Mouse (Mus musculus): ENCODE results near the gene Trip12. TPM values are rescaled to one million over a fixed set of nuclear protein-coding genes. Genes with fewer than 3 reads are reported as not detected.

The Trip12 gene
- 100 to 1,000 TPM; 161 to 164 TPM for total RNA-seq (2021)
- long read RNA-seq, experiment 1, full-length matches to known transcripts, result 4 of 33 reads
- long read RNA-seq, experiment 1, partial matches to known transcripts, result 19 of 33 reads
- long read RNA-seq, experiment 1, other reads (novel, unspliced or antisense), result 10 of 33 reads
- long read RNA-seq, experiment 2, full-length matches to known transcripts, result 4 of 42 reads
- long read RNA-seq, experiment 2, partial matches to known transcripts, result 28 of 42 reads
- long read RNA-seq, experiment 2, other reads (novel, unspliced or antisense), result 10 of 42 reads

- no peak for DNase-seq
Measured at GRCm38 (mm10) chr1:84840018-84840664, at the start of gene Trip12. Gene Trip12, minus strand, starts transcription at chr1:84840516.

- DNase-seq, result no peak
Measured at GRCm38 (mm10) chr1:84890005-84890393, 49.7 kb upstream of the Trip12 start.

GRCm38 (mm10) chr1:84889330-84890004, 49.2 kb upstream of the Trip12 start:
- no peak for DNase-seq

GRCm38 (mm10) chr1:84885921-84886320, 45.6 kb upstream of the Trip12 start:
- no peak for DNase-seq

GRCm38 (mm10) chr1:84885174-84885573, 44.9 kb upstream of the Trip12 start:
- no peak for DNase-seq

GRCm38 (mm10) chr1:84883889-84884288, 43.6 kb upstream of the Trip12 start:
- DNase-seq, result no peak

GRCm38 (mm10) chr1:84882937-84883336, 42.6 kb upstream of the Trip12 start:
- DNase-seq, result no peak

- no peak for DNase-seq
Measured at GRCm38 (mm10) chr1:84882066-84882532, 41.8 kb upstream of the Trip12 start.

GRCm38 (mm10) chr1:84881248-84882065, 41.1 kb upstream of the Trip12 start:
- no peak for DNase-seq

- DNase-seq, result no peak
Measured at GRCm38 (mm10) chr1:84879571-84880120, 39.3 kb upstream of the Trip12 start.

GRCm38 (mm10) chr1:84877590-84877989, 37.3 kb upstream of the Trip12 start:
- no peak for DNase-seq

GRCm38 (mm10) chr1:84872939-84873338, 32.6 kb upstream of the Trip12 start:
- DNase-seq, result no peak

GRCm38 (mm10) chr1:84872105-84872504, 31.8 kb upstream of the Trip12 start:
- DNase-seq, result no peak

- DNase-seq, result no peak
Measured at GRCm38 (mm10) chr1:84871131-84871530, 30.8 kb upstream of the Trip12 start.

- no peak for DNase-seq
Measured at GRCm38 (mm10) chr1:84869498-84869897, 29.2 kb upstream of the Trip12 start.

- DNase-seq, result no peak
Measured at GRCm38 (mm10) chr1:84868841-84869240, 28.5 kb upstream of the Trip12 start.

GRCm38 (mm10) chr1:84868311-84868710, 28.0 kb upstream of the Trip12 start:
- DNase-seq, result no peak

- DNase-seq, result no peak
Measured at GRCm38 (mm10) chr1:84866706-84867230, 26.5 kb upstream of the Trip12 start.

- no peak for DNase-seq
Measured at GRCm38 (mm10) chr1:84866231-84866630, 25.9 kb upstream of the Trip12 start.

GRCm38 (mm10) chr1:84864645-84865044, 24.3 kb upstream of the Trip12 start:
- no peak for DNase-seq

- DNase-seq, result no peak
Measured at GRCm38 (mm10) chr1:84861255-84861630, 20.9 kb upstream of the Trip12 start.
